Mouse (Mus musculus): ENCODE results near the gene Emg1.
"Not testable (repeated sequence)": the region's sequence is repeated elsewhere in the genome, so short reads cannot be mapped to it uniquely, and the experiment has no call there.

Emg1 gene

DNA sequence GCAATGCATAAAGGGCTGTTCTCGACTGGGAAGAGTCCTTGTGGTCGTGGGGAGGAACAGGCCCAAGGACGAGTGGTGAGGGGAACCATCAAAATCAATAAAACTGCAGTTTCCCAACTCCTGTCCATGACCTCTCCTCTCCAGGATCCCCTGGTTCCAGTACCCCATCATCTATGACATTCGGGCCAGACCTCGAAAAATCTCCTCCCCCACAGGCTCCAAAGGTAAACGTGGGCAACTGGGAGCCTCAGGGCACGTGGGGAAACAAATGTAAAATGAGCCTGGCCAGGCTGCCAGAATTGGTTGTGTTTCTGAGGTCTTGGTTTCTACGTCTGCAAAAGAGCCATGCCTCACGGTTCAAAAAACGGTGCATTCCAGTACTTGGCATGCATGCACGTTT, 940 bp upstream of the Emg1 start:
- DNase-seq (ENCODE audit: extremely low spot score, low read depth, low spot score) = no peak

- no peak for DNase-seq (ENCODE audit: extremely low spot score, low read depth, low spot score)
Observed at GRCm38 (mm10) chr6:124708289-124708889, 3.6 kb downstream of the Emg1 start.

GRCm38 (mm10) chr6:124706061-124706627, 5.8 kb downstream of the Emg1 start:
- no peak for DNase-seq (ENCODE audit: extremely low spot score, low read depth, low spot score)

DNA sequence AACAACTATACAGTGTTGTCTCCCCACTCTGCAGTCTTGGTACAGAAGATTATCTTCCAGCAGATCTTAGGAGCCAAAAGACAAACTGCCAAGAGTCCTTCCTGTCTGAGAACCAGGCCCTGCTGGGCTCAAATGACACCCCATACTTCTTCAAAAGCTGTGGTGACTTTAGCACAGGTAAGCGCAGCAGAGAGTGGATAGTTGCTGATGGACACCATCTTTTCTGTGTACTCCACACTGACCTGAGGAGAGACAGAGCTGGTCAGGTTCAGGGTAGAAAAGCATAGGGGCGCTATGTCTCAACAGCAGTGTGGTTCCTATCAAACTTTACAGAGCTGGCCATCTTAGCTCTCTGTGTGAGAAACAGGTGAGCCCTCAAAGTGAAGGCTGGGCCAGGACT, 7.6 kb downstream of the Emg1 start:
- DNase-seq (ENCODE audit: extremely low spot score, low read depth, low spot score) = no peak

DNA sequence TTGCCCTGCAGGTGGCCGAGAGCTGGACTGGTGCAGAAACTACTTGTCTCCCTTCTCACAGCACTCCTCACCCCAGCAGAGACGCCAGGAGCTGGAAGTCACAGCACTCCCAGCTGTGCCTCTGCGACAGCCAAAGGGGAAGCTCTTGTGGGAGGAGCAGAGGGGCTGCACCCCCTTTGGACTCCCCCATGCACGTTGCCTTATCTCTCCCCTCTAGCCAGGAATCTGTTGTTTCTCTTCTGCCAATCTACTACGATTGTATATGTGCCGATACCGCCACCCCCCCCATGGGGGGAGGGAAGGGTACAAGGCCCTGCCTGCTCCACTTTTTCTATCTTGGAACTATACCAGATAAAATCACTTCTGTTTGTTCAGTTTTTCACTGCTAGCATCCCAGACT, 8.2 kb downstream of the Emg1 start:
- DNase-seq (ENCODE audit: extremely low spot score, low read depth, low spot score) = no peak

DNA sequence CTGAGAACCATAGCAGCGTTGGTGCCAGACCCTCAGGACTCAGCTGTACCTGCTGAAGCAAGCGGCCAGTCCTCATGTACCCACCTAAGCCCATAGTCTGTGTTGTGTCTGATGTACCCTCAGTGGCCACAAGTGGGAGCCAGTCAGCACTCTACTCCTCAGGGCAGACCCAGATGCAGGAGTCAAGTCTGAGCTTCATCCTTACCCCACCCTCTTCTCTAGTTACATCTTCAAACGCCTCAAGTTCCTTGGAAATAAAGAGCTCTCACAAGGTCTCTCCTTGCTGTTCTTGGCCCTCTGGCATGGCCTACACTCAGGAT, 9.2 kb downstream of the Emg1 start:
- peak; percentile 39 for DNase-seq (ENCODE audit: extremely low spot score, low read depth, low spot score)

DNA sequence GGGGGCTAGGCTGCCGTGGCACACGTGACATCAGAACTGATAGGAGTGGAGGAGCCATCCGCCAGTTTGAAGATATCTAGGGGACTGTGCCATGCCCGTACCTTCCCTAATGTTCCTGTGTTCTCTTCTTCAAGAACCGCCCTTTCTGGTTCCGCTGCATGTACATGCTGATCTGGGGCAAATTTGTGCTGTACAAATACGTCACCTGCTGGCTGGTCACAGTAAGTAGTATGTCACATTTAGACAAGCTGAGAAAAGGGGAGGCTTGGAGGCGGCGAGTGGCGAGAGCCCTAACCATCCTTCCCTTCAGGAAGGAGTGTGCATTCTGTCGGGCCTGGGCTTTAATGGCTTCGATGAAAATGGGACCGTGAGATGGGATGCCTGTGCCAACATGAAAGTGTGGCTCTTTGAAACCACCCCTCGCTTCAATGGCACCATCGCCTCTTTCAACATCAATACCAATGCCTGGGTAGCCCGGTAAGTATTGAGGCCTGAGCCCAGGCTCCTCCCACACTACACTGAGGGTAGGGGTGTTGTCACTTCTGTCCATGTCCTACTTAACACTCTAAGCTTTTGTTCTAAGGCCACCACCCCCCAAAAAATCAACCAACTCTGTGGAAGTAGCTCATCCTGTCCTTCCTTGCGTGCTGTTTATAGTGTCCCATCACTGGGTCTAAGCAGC, 9.7 kb downstream of the Emg1 start:
- no peak for DNase-seq (ENCODE audit: extremely low spot score, low read depth, low spot score)

DNA sequence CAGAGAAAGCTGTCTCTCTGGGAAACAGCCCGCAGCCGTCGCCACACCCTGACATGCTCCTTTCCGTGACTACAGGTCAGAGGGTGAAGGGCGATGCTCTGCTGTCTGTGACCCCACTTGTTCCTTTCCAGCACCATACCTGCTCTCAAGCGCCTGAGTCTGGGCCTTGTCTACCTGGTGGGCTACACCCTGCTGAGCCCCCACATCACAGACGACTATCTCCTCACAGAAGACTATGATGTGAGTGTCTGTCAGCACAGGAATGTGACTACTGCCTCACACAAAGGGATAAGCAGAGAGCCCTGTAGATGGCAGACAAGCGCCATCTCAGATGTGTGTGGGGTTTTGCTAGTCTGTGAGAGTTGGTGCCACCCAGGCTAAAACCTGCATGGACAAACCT, 10.6 kb downstream of the Emg1 start:
- no peak for DNase-seq (ENCODE audit: extremely low spot score, low read depth, low spot score)

DNA sequence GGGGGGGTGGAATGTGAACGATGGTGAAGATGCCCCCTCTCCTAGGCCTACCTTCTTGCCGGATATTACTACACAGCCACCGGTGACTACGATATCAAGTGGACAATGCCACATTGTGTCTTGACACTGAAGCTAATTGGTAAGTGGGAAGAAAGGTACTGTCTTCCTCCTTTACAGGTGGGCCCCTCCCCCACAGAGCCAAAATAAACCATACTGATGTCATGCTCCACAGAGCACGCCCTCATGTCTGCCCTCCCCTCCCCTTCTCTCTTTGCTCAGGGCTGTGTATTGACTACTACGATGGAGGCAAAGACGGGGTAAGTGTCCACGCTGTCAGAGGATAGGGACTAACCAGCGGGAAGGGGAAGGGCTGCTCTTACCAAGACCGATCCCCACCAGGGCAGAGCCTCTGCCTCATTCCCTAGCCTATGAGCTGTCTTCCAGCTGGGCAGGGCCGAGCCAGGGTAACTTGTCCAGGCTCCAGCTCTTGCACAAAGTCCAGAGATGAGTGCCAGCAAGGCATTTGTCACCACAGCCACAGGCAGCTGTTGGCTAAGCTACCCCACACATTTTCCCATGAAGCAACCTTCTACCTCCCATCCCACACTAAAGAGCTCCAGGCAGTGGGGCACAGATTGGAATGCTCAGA, 11.9 kb downstream of the Emg1 start:
- DNase-seq (ENCODE audit: extremely low spot score, low read depth, low spot score) = no peak

DNA sequence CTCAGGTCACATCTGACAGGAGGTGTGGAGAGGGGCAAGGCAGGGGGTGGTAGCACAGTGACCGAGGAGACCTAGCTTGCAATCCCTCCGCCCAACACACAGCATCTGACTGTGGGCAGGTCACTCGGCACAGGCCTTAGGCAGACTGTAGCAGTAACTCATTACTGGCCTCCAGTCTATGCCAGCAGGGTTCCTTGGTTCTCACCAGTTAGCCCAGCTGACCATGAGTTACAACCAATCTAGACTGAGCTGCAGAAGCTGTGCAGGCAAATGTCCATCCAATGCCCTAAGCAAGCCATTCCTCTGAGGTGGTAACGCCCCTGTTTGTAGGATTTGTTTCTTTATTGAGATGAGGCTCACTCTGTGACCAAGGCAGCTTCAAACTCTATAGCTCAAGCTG, 12.6 kb downstream of the Emg1 start:
- DNase-seq (ENCODE audit: extremely low spot score, low read depth, low spot score) = no peak

GRCm38 (mm10) chr6:124698751-124699150, 13.2 kb downstream of the Emg1 start:
- DNase-seq (ENCODE audit: extremely low spot score, low read depth, low spot score) = no peak

GRCm38 (mm10) chr6:124696441-124697150, 15.4 kb downstream of the Emg1 start:
- no peak for DNase-seq (ENCODE audit: extremely low spot score, low read depth, low spot score)

DNA sequence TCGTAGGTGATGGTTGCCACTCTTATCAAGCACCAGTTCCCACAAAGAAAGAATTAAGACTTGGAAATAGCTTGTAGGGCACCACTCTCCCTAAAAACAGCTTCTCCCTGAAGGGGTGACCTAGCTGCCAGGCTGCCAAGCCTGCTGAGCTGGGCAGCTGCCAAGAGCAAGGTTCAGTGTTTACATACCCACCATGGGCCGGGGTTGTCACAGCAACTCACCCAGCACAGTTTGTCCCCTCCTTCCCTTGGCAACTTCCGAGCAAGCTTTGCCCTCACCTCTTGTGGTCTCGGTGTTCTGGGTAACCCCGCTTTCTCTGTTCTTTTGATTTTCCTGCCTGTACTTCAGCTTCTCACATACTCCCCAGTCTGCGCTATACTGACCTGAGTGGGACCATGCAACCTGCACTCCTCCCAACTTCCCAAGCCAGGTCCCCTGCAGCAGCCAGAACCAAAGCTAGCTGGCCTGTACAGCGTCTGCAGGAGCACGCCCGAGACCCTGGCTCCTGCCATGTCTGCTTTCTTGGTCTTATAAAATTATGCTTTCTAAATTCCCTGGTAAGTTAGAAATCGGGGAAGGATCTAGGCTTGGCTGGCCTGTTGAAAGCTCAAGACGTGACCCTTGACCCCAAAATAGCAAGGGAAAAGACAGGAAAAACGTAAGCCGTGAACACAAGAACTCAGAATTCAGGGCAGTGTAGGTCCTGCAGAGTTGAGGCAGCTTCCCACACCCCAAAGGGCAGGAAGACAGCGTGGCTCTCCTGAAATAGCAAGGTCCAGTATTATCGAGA, 17.6 kb downstream of the Emg1 start:
- no peak for DNase-seq (ENCODE audit: extremely low spot score, low read depth, low spot score)

GRCm38 (mm10) chr6:124693243-124693981, 18.6 kb downstream of the Emg1 start:
- DNase-seq (ENCODE audit: extremely low spot score, low read depth, low spot score) = no peak

GRCm38 (mm10) chr6:124690517-124690916, 21.5 kb downstream of the Emg1 start:
- no peak for DNase-seq (ENCODE audit: extremely low spot score, low read depth, low spot score)

- no peak for DNase-seq (ENCODE audit: extremely low spot score, low read depth, low spot score)
Observed at GRCm38 (mm10) chr6:124689011-124689410, 23.0 kb downstream of the Emg1 start.

- DNase-seq (ENCODE audit: extremely low spot score, low read depth, low spot score) = no peak
Observed at GRCm38 (mm10) chr6:124688151-124688758, 23.7 kb downstream of the Emg1 start.

GRCm38 (mm10) chr6:124686644-124687043, 25.3 kb downstream of the Emg1 start:
- not testable (repeated sequence) for DNase-seq (ENCODE audit: extremely low spot score, low read depth, low spot score)

GRCm38 (mm10) chr6:124685606-124686386, 26.2 kb downstream of the Emg1 start:
- DNase-seq (ENCODE audit: extremely low spot score, low read depth, low spot score) = no peak
